Mouse (Mus musculus): ENCODE data around the gene Nsmce1.
"Not testable (repeated sequence)": the region's sequence is repeated elsewhere in the genome, so short reads cannot be mapped to it uniquely, and the experiment has no call there.

The Nsmce1 gene

DNA sequence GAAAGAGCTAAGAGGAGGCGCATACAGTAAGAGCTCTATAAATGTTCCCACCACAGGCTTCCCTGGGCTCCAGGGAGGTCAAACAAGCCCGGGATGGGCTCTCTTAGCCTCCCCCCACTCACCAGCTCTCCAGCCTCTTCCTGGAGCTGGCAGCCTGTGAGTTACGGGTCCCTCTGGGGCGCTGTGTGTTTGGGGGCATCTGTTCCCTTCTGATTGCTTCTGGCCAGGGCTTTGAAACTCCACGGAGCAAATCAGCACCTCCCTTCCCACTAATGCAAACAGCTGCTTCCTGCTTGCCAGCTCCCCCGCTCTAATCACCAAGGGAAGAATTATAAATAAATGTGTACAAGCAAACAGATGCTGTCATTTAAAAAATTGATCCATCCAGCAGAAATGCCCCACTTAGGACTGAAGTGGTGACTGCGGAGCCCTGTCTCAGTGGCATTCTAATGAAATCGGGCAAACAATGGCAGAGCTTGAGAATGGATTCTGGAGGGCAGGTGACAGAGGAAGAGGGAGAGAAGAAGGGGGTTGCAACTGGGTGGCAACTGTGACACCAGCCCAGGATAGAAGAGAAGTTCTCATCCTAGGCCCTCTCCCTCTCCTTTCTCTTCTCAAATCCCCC, 56.6 kb downstream of the Nsmce1 start:
- no peak for DNase-seq (ENCODE audit: low spot score)

DNA sequence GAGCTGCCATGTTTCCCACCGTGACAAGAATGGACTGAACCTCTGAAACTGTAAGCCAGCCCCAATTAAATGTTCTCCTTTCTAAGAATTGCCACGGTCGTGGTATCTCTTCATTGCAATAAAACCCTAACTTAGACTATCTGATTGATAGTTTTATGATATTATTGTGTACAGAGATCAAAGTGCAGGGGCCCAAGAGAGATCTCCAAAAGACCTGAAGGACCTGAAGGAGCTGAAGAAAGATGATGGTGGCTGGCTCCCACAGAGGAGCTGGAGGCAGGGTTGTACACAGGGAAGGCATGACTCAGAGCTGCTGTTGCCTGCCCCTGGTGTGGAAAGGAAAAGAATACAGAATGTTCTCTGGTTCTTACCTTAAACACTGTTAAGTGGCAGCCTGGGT, 57.5 kb downstream of the Nsmce1 start:
- no peak for DNase-seq (ENCODE audit: low spot score)

DNA sequence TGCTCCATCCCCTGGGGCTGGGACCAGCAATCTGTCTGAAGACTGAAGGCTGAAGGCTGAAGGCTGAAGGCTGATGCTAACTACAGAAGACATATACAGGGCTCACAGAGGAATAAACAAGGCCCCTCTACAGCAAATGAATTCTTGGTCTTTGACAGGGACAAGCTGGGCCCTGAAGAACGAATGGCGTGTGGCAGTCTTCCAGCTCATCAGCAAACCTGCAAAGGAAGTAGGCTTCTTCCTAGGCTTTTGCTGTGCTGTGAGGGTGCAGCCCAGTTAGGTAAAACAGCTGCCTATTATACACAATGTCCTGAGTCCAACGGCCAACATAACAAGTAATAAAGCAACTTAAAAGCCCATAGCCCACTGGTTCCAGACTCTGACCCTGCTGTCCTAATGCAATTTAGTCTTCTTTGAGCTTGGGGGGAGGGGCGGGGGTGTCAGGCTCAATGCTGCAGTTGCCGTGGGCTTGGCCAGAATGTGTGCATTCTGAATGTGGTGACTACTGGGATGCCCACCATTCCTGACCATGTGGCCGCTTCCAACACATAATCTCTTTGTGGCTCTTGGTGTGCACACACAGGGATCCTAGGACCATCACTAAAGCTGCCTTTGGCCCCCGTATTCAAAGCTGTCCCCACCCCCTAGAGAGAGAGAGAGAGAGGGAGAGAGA, 61.1 kb downstream of the Nsmce1 start:
- no peak for DNase-seq (ENCODE audit: low spot score)

DNA sequence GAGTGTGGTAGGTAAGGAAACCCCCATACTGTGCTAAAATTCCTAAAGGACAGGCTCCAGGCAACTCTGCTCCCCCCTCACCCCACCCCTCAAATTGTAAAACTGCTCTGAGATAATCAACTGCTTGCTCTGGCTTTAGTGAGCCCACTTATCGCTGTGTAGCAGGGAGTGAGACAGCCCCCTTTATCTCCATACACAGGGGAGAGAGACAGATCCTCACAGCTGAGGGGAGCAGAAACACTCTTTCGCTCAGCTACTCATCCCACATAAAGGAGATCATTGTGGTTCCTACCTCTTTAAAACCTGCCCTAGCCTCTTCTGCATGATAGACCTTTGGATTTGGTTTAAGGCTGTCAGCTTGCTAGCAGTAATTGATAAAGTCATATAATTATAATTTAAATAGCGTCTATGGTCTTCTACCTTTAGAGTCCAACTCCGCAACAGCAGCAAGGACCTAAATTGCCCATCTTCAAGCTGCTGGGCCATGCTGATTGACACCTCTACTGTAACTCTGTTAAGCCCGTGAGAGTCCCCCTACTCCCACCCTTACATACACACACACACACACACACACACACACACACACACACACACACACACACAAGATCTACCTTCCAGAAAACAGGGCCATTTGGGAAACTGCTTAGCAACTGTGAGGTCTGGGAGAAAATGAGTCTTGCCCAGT, 62.4 kb downstream of the Nsmce1 start:
- DNase-seq (ENCODE audit: low spot score): not testable (repeated sequence)

DNA sequence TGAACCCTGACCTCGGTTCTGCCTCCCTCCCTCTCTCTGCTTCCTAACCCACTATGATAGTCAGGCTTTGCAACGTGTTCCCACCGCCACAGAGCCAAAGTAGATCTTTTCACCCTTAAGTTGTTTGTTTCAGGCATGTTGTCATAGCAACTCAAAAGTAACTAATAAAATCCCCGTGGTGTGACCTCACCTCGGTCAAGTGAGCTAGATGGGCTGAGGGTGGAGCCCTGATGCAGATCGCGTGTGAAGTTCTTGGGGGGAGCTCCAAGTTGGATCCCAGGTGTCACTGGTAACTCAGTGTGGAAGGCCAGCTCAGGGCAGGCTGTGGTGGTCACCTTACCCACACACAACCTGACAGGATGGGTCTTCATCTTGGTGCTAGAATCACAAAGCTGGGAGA, 63.0 kb downstream of the Nsmce1 start:
- DNase-seq (ENCODE audit: low spot score): no peak

DNA sequence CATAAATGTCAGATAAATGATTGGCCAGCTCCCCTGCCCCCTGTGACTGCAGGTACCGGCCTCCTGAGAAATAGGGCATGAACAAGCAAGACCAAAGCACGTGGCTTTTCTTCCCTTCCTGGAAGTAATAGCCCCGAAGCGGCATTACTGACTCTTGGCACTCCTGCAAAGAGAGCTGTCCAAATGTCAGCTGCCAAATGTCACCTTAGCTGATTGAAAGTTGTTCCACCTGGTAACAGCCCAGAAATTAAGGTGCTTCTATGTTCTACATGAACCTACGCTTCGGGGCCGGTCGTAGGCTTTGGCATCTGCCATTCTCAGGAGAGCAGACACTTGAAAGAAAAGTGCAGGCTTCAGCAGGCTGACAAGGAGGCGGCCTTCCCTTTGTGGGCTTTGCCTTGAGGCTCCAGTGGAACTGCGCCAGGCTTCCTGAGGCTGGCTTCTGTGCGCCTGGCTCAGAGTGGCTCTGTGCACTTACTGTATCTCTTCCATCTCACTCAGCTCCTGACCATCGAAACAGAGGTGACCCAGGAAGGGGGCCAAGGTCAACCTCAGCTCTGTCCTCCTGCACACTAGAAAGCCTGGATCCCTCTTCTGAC, 63.8 kb downstream of the Nsmce1 start:
- peak; percentile 33 for DNase-seq (ENCODE audit: low spot score)

DNA sequence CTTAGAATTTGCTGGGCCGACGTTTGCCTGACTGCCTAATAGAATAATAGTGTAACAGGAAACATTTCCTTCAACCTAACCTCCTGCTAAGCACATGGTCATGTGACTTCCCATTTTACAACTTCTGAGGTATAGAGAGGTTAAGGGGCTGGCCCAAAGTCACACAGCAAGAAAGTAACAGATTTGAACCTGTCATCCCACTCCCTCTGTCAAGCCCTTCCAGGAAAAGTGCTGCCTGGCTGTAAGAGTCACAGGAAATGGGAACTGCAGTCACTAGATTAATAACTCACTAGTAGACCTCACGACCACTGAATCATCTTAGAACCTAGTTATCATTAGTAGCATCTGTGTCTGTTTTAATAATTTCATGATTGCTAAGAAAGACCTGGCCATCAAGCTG, 68.3 kb downstream of the Nsmce1 start:
- DNase-seq (ENCODE audit: low spot score): no peak

DNA sequence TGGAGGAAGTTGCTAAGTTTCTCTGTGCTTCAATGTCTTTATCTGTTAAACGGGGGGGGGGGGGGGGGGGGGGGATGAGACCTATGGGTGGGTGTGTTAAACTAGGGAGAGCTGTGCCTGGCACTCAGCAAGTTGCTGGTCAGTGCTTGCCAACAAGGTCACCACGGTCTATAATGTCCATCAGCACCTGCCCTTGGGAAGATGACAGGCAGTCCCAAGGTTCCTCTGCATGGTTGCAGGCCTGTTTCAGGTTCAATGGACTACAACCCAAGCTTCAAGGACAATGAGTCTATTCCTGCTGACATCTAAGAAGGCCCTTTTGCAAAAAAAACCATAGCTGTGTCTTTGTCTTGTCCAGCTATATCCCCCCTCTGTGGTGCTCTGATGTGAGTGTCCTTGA, 69.5 kb downstream of the Nsmce1 start:
- DNase-seq (ENCODE audit: low spot score): no peak

DNA sequence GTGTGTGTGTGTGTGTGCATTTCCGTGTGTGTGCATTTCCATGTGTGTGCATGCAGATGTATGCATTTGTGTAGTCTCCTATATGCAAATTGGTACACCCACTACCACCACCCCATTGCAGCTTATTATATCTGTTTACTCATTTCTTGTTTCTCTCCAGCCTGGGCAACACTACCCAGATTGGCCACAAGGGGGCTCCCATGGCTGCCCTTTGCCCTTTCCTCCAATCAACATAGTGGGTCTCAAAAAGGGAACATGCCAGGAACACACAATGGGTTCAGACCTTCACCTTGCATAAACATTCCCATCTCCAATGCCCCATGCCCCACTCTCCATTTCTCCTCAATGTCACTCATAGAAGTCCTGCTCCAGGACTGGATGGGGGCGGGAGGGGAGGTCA, 71.2 kb downstream of the Nsmce1 start:
- peak; percentile 31 for DNase-seq (ENCODE audit: low spot score)

DNA sequence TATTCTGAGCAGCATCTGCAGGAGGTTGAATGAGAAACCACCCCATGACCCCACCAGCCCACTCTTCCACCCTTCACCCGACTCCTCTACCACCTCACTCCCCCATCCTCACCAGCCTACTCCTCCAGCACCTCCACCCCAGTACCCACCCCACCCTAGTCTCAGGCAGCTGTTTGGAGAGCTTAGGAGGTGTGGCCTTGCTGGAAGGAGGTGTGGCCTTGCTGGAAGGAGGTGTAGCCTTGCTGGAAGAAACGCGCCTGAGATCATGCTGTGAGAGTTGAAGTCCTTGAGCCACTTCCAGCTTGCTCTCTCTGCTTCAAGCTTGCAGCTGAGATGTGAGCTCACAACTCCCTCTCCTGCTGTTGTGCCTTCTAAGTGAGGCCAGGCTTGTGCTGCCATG, 73.0 kb downstream of the Nsmce1 start:
- DNase-seq (ENCODE audit: low spot score): no peak

Data from urinary bladder, postnatal 14 days (tissue).